Mouse (Mus musculus): ENCODE results near the gene Dhx16. TPM values are rescaled to one million over a fixed set of nuclear protein-coding genes. Genes with fewer than 3 reads are reported as not detected.
"Not testable (repeated sequence)": the region's sequence is repeated elsewhere in the genome, so short reads cannot be mapped to it uniquely, and the experiment has no call there.

Dhx16 gene
- polyA plus RNA-seq, 1 experiment from 2014 or later: 23.8 TPM

DNA sequence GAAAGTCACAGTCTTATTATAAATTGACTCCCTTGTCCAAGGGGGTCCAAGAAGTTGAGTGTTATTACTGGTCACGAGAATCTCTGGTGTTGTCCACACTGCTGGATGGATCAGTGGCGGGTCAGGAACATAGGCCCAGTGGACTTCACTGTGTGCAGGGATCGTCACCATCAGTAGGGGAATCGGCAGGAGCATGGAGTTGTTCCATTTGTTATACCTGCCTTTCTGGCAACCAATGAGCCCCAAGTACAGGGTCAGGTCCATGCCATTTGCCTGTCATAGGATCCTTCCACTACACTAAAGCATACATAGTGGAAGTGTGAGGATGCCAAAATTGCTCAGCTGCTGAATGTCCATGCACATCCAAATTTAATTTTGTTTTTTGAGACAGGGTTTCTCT, 53.0 kb downstream of the Dhx16 start:
- Histone ChIP-seq H3K4me2 (no peak overlapping the region), H3K4me3 (ENCODE audit: low read depth, low read length) (no peak overlapping the region), H3K9ac (ENCODE audit: low read depth, low read length) (no peak overlapping the region), H3K27ac (ENCODE audit: low read depth, low read length) (no peak overlapping the region), H3K27me3 (ENCODE audit: control insufficient read depth, insufficient read depth, low read length) (no peaks in the 10 kb centered on the region), H3K9me3 (replicated peaks; ENCODE audit: control insufficient read depth, low read length) (no peaks in the 10 kb centered on the region), H3K36me3 (ENCODE audit: control insufficient read depth, insufficient read depth, low read length) (peaks cover 31% of the 10 kb centered on the region), H3K4me1 (ENCODE audit: control insufficient read depth, insufficient read depth, low read length) (no peaks in the 10 kb centered on the region)
- no peak for ATAC-seq (replicated peaks; ENCODE audit: insufficient number of reproducible peaks, low FRiP score, low TSS enrichment)
- 88% methylated on average over 4 of the region's 4 CpGs for WGBS (ENCODE audit: insufficient replicate concordance)

- not testable (repeated sequence) for H3K4me3 ChIP-seq (ENCODE audit: low read depth, low read length); H3K27me3 ChIP-seq (ENCODE audit: control insufficient read depth, insufficient read depth, low read length); H3K4me1 ChIP-seq (ENCODE audit: control insufficient read depth, insufficient read depth, low read length); H3K9me3 ChIP-seq (replicated peaks; ENCODE audit: control insufficient read depth, low read length); H3K9ac ChIP-seq (ENCODE audit: low read depth, low read length); H3K27ac ChIP-seq (ENCODE audit: low read depth, low read length); H3K36me3 ChIP-seq (ENCODE audit: control insufficient read depth, insufficient read depth, low read length); ATAC-seq (replicated peaks; ENCODE audit: insufficient number of reproducible peaks, low FRiP score, low TSS enrichment); H3K4me2 ChIP-seq
- WGBS (ENCODE audit: insufficient replicate concordance): 75% methylated on average over 14 of the region's 14 CpGs
These were observed 56.1 kb downstream of the Dhx16 start for GRCm38 (mm10) chr17:35935763-35936162.

GRCm38 (mm10) chr17:35937700-35938348, 58.2 kb downstream of the Dhx16 start:
- Histone ChIP-seq H3K9ac (ENCODE audit: low read depth, low read length) (no peak overlapping the region), H3K4me2 (no peak overlapping the region), H3K36me3 (ENCODE audit: control insufficient read depth, insufficient read depth, low read length) (no peaks in the 10 kb centered on the region), H3K27me3 (ENCODE audit: control insufficient read depth, insufficient read depth, low read length) (no peaks in the 10 kb centered on the region), H3K4me3 (ENCODE audit: low read depth, low read length) (no peak overlapping the region), H3K4me1 (ENCODE audit: control insufficient read depth, insufficient read depth, low read length) (no peaks in the 10 kb centered on the region), H3K27ac (ENCODE audit: low read depth, low read length) (no peak overlapping the region), H3K9me3 (replicated peaks; ENCODE audit: control insufficient read depth, low read length) (no peaks in the 10 kb centered on the region)
- ATAC-seq (replicated peaks; ENCODE audit: insufficient number of reproducible peaks, low FRiP score, low TSS enrichment): peak; percentile 18; the same call in 1 of the 2 replicates
- WGBS (ENCODE audit: insufficient replicate concordance): 35% methylated on average over 2 of the region's 2 CpGs

GRCm38 (mm10) chr17:35939108-35939507, 59.5 kb downstream of the Dhx16 start:
- Histone ChIP-seq H3K9me3 (replicated peaks; ENCODE audit: control insufficient read depth, low read length) (no peaks in the 10 kb centered on the region), H3K36me3 (ENCODE audit: control insufficient read depth, insufficient read depth, low read length) (no peaks in the 10 kb centered on the region), H3K4me2 (no peak overlapping the region), H3K4me1 (ENCODE audit: control insufficient read depth, insufficient read depth, low read length) (no peaks in the 10 kb centered on the region), H3K27ac (ENCODE audit: low read depth, low read length) (no peak overlapping the region), H3K4me3 (ENCODE audit: low read depth, low read length) (no peak overlapping the region), H3K9ac (ENCODE audit: low read depth, low read length) (no peak overlapping the region), H3K27me3 (ENCODE audit: control insufficient read depth, insufficient read depth, low read length) (no peaks in the 10 kb centered on the region)
- 56% methylated on average over 2 of the region's 2 CpGs for WGBS (ENCODE audit: insufficient replicate concordance)
- ATAC-seq (replicated peaks; ENCODE audit: insufficient number of reproducible peaks, low FRiP score, low TSS enrichment): no peak

- Histone ChIP-seq H3K9me3 (replicated peaks; ENCODE audit: control insufficient read depth, low read length) (no peaks in the 10 kb centered on the region), H3K27me3 (ENCODE audit: control insufficient read depth, insufficient read depth, low read length) (no peaks in the 10 kb centered on the region), H3K36me3 (ENCODE audit: control insufficient read depth, insufficient read depth, low read length) (no peaks in the 10 kb centered on the region), H3K4me1 (ENCODE audit: control insufficient read depth, insufficient read depth, low read length) (no peaks in the 10 kb centered on the region), H3K4me3 (ENCODE audit: low read depth, low read length) (no peak overlapping the region), H3K9ac (ENCODE audit: low read depth, low read length) (no peak overlapping the region), H3K27ac (ENCODE audit: low read depth, low read length) (no peak overlapping the region), H3K4me2 (no peak overlapping the region)
- no peak for ATAC-seq (replicated peaks; ENCODE audit: insufficient number of reproducible peaks, low FRiP score, low TSS enrichment)
- 50% methylated on average over 1 of the region's 1 CpGs for WGBS (ENCODE audit: insufficient replicate concordance)
These were observed 60.3 kb downstream of the Dhx16 start for GRCm38 (mm10) chr17:35939941-35940340.

MicroRNA genes within 50 kb of the gene (microRNA counts, 519-probe panel; counts per million panel counts)
- microRNA mmu-miR-1894-3p: 32.2 counts per million
- microRNA mmu-miR-1894-5p: 32.2 counts per million

Small RNA genes lying within 50 kb of the gene (microRNA-seq; reads per million reads assigned to microRNA genes)
- gene Gm28033 (ENCODE audit: borderline number of aligned reads) (2.0 reads per million, percentile 25 among the genes with 10 or more reads in this experiment), gene Mir1894 (ENCODE audit: borderline number of aligned reads) (not detected)

Other genes with a start within 250 kb of the Dhx16 start
- 0.29 and 0.62 TPM in 2 replicates for gene Mucl3, start 236.1 kb upstream of the Dhx16 start, polyA plus RNA-seq (2014; fragmentation: Nextera tagmentation; extraction: Ambion mirVana)
- 9.1 and 12.7 TPM in 2 replicates for gene Vars2, start 212.2 kb upstream of the Dhx16 start, polyA plus RNA-seq (2014; fragmentation: Nextera tagmentation; extraction: Ambion mirVana)
- gene Gtf2h4, start 206.1 kb upstream of the Dhx16 start, polyA plus RNA-seq (2014; fragmentation: Nextera tagmentation; extraction: Ambion mirVana): 30.1 and 31.1 TPM in 2 replicates
- 60.6 and 89.2 TPM in 2 replicates for gene Ddr1, start 175.2 kb upstream of the Dhx16 start, polyA plus RNA-seq (2014; fragmentation: Nextera tagmentation; extraction: Ambion mirVana)
- gene Ier3, start 58.1 kb upstream of the Dhx16 start, polyA plus RNA-seq (2014; fragmentation: Nextera tagmentation; extraction: Ambion mirVana): 13.2 and 17.0 TPM in 2 replicates
- 71.3 and 74.0 TPM in 2 replicates for gene Flot1, start 56.6 kb upstream of the Dhx16 start, polyA plus RNA-seq (2014; fragmentation: Nextera tagmentation; extraction: Ambion mirVana)
- gene Tubb5, start 41.5 kb upstream of the Dhx16 start, polyA plus RNA-seq (2014; fragmentation: Nextera tagmentation; extraction: Ambion mirVana): 855 and 931 TPM in 2 replicates
- 19.0 and 19.5 TPM in 2 replicates for gene Mdc1, start 38.3 kb upstream of the Dhx16 start, polyA plus RNA-seq (2014; fragmentation: Nextera tagmentation; extraction: Ambion mirVana)
- gene Nrm, start 18.5 kb upstream of the Dhx16 start, polyA plus RNA-seq (2014; fragmentation: Nextera tagmentation; extraction: Ambion mirVana): 44.5 and 48.1 TPM in 2 replicates
- gene Ppp1r18, start 14.2 kb upstream of the Dhx16 start, polyA plus RNA-seq (2014; fragmentation: Nextera tagmentation; extraction: Ambion mirVana): 21.3 and 25.0 TPM in 2 replicates
- 22.2 and 26.7 TPM in 2 replicates for gene 2310061I04Rik, start 17.6 kb downstream of the Dhx16 start, polyA plus RNA-seq (2014; fragmentation: Nextera tagmentation; extraction: Ambion mirVana)
- 64.0 and 65.4 TPM in 2 replicates for gene Atat1, start 30.3 kb downstream of the Dhx16 start, polyA plus RNA-seq (2014; fragmentation: Nextera tagmentation; extraction: Ambion mirVana)
- gene Mrps18b, start 36.6 kb downstream of the Dhx16 start, polyA plus RNA-seq (2014; fragmentation: Nextera tagmentation; extraction: Ambion mirVana): 77.7 and 83.9 TPM in 2 replicates
- gene Ppp1r10, start 36.6 kb downstream of the Dhx16 start, polyA plus RNA-seq (2014; fragmentation: Nextera tagmentation; extraction: Ambion mirVana): 26.9 and 27.2 TPM in 2 replicates
- 74.2 and 91.7 TPM in 2 replicates for gene Abcf1, start 89.9 kb downstream of the Dhx16 start, polyA plus RNA-seq (2014; fragmentation: Nextera tagmentation; extraction: Ambion mirVana)
- 26.1 and 29.1 TPM in 2 replicates for gene Gnl1, start 100.0 kb downstream of the Dhx16 start, polyA plus RNA-seq (2014; fragmentation: Nextera tagmentation; extraction: Ambion mirVana)
- 17.4 TPM in 2 replicates for gene Prr3, start 100.4 kb downstream of the Dhx16 start, polyA plus RNA-seq (2014; fragmentation: Nextera tagmentation; extraction: Ambion mirVana)
- 2.9 and 3.1 TPM in 2 replicates for gene H2-T24, start 140.7 kb downstream of the Dhx16 start, polyA plus RNA-seq (2014; fragmentation: Nextera tagmentation; extraction: Ambion mirVana)
- 2.0 and 3.1 TPM in 2 replicates for gene H2-T23, start 153.0 kb downstream of the Dhx16 start, polyA plus RNA-seq (2014; fragmentation: Nextera tagmentation; extraction: Ambion mirVana)
- gene H2-T22, start 162.9 kb downstream of the Dhx16 start, polyA plus RNA-seq (2014; fragmentation: Nextera tagmentation; extraction: Ambion mirVana): 6.7 and 7.3 TPM in 2 replicates
- gene Gm6034, start 163.1 kb downstream of the Dhx16 start, polyA plus RNA-seq (2014; fragmentation: Nextera tagmentation; extraction: Ambion mirVana): not detected in 2 replicates
- gene Gm11127, start 178.6 kb downstream of the Dhx16 start, polyA plus RNA-seq (2014; fragmentation: Nextera tagmentation; extraction: Ambion mirVana): not detected in 2 replicates
- gene Gm19684, start 241.9 kb downstream of the Dhx16 start, polyA plus RNA-seq (2014; fragmentation: Nextera tagmentation; extraction: Ambion mirVana): not detected in 2 replicates
- not detected in 2 replicates for gene Gm7030, start 249.6 kb downstream of the Dhx16 start, polyA plus RNA-seq (2014; fragmentation: Nextera tagmentation; extraction: Ambion mirVana)

Data from heart, embryonic 11.5 days (tissue).